Mouse (Mus musculus) MEL (cell line): ENCODE measurements at regions not wholly inside any gene's neighbourhood (a gene's known extent, or its start where the extent isn't known, plus 50 kb on each side); places are given as distances from the start of the nearest gene placed in this dataset.

Experiments
- DNase-seq: peaks from one replicate; pipeline ENCODE4 v3.0.0; 2011; ENCODE audit warnings: low read depth, low spot score
- H3K27ac ChIP-seq: 2 replicates; pipeline ENCODE4 v1.5.1; 2012; ENCODE audit warnings: low read depth, mild to moderate bottlenecking, control low read depth, low read length, moderate library complexity; ENCODE audit not compliant: control insufficient read depth
- H3K27me3 ChIP-seq, 2 experiments: fragments of 150-350 bp in 1 of 2; sonication (generic) in 1 of 2; 2 replicates each; pipeline ENCODE4 v1.6.1; 2012; ENCODE audit warnings: low read length in 2 of 2, mild to moderate bottlenecking in 2 of 2, improper control_type of control experiment in 1 of 2, moderate library complexity in 1 of 2; ENCODE audit not compliant: insufficient read depth in 2 of 2, control insufficient read depth in 1 of 2
- H3K36me3 ChIP-seq, 2 experiments: 2 replicates each; pipeline ENCODE4 v1.6.1; 2012 to 2014; ENCODE audit warnings: low read length in 2 of 2, improper control_type of control experiment in 1 of 2, inconsistent platforms in 1 of 2, mild to moderate bottlenecking in 1 of 2; ENCODE audit not compliant: insufficient read depth in 2 of 2, control insufficient read depth in 1 of 2
- H3K4me1 ChIP-seq, 2 experiments: fragments of 150-350 bp in 1 of 2; sonication (generic) in 1 of 2; 2 replicates each; pipeline ENCODE4 v1.6.1; 2012; ENCODE audit warnings: low read length in 2 of 2, improper control_type of control experiment in 1 of 2, mild to moderate bottlenecking in 1 of 2; ENCODE audit not compliant: insufficient read depth in 2 of 2, control insufficient read depth in 1 of 2
- H3K4me3 ChIP-seq, 2 experiments: fragments of 150-350 bp in 1 of 2; sonication (generic) in 1 of 2; 2 replicates each; pipeline ENCODE4 v1.5.1; 2012; ENCODE audit warnings: low read depth in 2 of 2, low read length in 2 of 2, mild to moderate bottlenecking in 2 of 2, moderate library complexity in 2 of 2, control low read depth in 1 of 2, improper control_type of control experiment in 1 of 2; ENCODE audit not compliant: control insufficient read depth in 1 of 2, insufficient read depth in 1 of 2
- H3K79me2 ChIP-seq: 2 replicates; pipeline ENCODE4 v1.6.1; 2012; ENCODE audit warnings: mild to moderate bottlenecking, low read length, moderate library complexity; ENCODE audit not compliant: control insufficient read depth, poor library complexity, insufficient read depth
- H3K9ac ChIP-seq: 2 replicates; pipeline ENCODE4 v1.6.1; 2012; ENCODE audit warnings: low read depth, mild to moderate bottlenecking, control low read depth, low read length, moderate library complexity; ENCODE audit not compliant: control insufficient read depth, poor library complexity, severe bottlenecking
- H3K9me3 ChIP-seq: fragments of 150-350 bp; sonication (generic); replicated peaks from 2 replicates; pipeline ENCODE4 v1.6.1; 2012; ENCODE audit warnings: mild to moderate bottlenecking, low read length, improper control_type of control experiment, moderate library complexity; ENCODE audit not compliant: insufficient read depth
- CHD1 ChIP-seq: IDR thresholded peaks from 2 replicates; pipeline ENCODE4 v1.6.1; 2012; ENCODE audit warnings: low read depth, mild to moderate bottlenecking, inconsistent platforms, low read length, improper control_type of control experiment
- CHD2 ChIP-seq: IDR thresholded peaks from 2 replicates; pipeline ENCODE4 v1.6.1; 2011; ENCODE audit warnings: low read length, improper control_type of control experiment
- CTCF ChIP-seq, 3 experiments: IDR thresholded peaks in 2 of 3; conservative IDR thresholded peaks in 1 of 3; 2 replicates each; pipeline ENCODE4 v1.5.1; 2011 to 2012; ENCODE audit warnings: low read length in 3 of 3, low read depth in 2 of 3, mild to moderate bottlenecking in 2 of 3, improper control_type of control experiment in 1 of 3, inconsistent platforms in 1 of 3, mixed read lengths in 1 of 3, moderate library complexity in 1 of 3; ENCODE audit not compliant: control insufficient read depth in 1 of 3, insufficient read depth in 1 of 3, poor library complexity in 1 of 3, severe bottlenecking in 1 of 3
- ETS1 ChIP-seq: IDR thresholded peaks from 2 replicates; pipeline ENCODE4 v1.6.1; 2012; ENCODE audit warnings: low read depth, mild to moderate bottlenecking, inconsistent platforms, low read length, improper control_type of control experiment, moderate library complexity
- GABPA ChIP-seq: IDR thresholded peaks from 2 replicates; pipeline ENCODE4 v1.6.1; 2012; ENCODE audit warnings: low read depth, mild to moderate bottlenecking, inconsistent platforms, low read length, improper control_type of control experiment, moderate library complexity
- GATA1 ChIP-seq: IDR thresholded peaks from 2 replicates; pipeline ENCODE4 v1.6.1; 2011; ENCODE audit warnings: low read depth, low read length, improper control_type of control experiment
- JUND ChIP-seq: IDR thresholded peaks from 2 replicates; pipeline ENCODE4 v1.6.1; 2011; ENCODE audit warnings: low read depth, mild to moderate bottlenecking, improper control_type of control experiment, low read length
- KAT2A ChIP-seq: conservative IDR thresholded peaks from 2 replicates; pipeline ENCODE4 v1.6.1; 2012; ENCODE audit warnings: low read depth, low read length, improper control_type of control experiment, inconsistent platforms
- MAX ChIP-seq: IDR thresholded peaks from 2 replicates; pipeline ENCODE4 v1.6.1; 2011; ENCODE audit warnings: low read length, improper control_type of control experiment
- MAZ ChIP-seq: IDR thresholded peaks from 2 replicates; pipeline ENCODE4 v1.6.1; 2012; ENCODE audit warnings: low read depth, mild to moderate bottlenecking, inconsistent platforms, low read length, improper control_type of control experiment
- MXI1 ChIP-seq: IDR thresholded peaks from 2 replicates; pipeline ENCODE4 v1.6.1; 2011; ENCODE audit warnings: mild to moderate bottlenecking, low read depth, low read length, improper control_type of control experiment
- MYB ChIP-seq: IDR thresholded peaks from 2 replicates; pipeline ENCODE4 v1.6.1; 2011; ENCODE audit warnings: mild to moderate bottlenecking, low read depth, low read length, improper control_type of control experiment
- MYC ChIP-seq: IDR thresholded peaks from 2 replicates; pipeline ENCODE4 v1.6.1; 2011; ENCODE audit warnings: low read depth, mild to moderate bottlenecking, low read length, improper control_type of control experiment, moderate library complexity
- NELFE ChIP-seq: IDR thresholded peaks from 2 replicates; pipeline ENCODE4 v1.6.1; 2011; ENCODE audit warnings: low read depth, low read length, improper control_type of control experiment
- NRF1 ChIP-seq: IDR thresholded peaks from 2 replicates; pipeline ENCODE4 v1.6.1; 2014; ENCODE audit warnings: low read depth, mild to moderate bottlenecking, inconsistent platforms, low read length, improper control_type of control experiment, moderate library complexity; ENCODE audit not compliant: poor library complexity, insufficient read depth, severe bottlenecking
- POLR2A ChIP-seq, 2 experiments: IDR thresholded peaks; 2 replicates each; pipeline ENCODE4 v1.6.1; 2011 to 2012; ENCODE audit warnings: low read length in 2 of 2, mild to moderate bottlenecking in 2 of 2, control low read depth in 1 of 2, improper control_type of control experiment in 1 of 2, low read depth in 1 of 2, moderate library complexity in 1 of 2; ENCODE audit not compliant: control insufficient read depth in 1 of 2, insufficient read depth in 1 of 2, poor library complexity in 1 of 2
- POLR2AphosphoS2 ChIP-seq: IDR thresholded peaks from 2 replicates; pipeline ENCODE4 v1.6.1; 2011; ENCODE audit warnings: low read length, improper control_type of control experiment
- POLR2AphosphoS5 ChIP-seq: IDR thresholded peaks from 2 replicates; pipeline ENCODE4 v1.6.1; 2012; ENCODE audit warnings: low read depth, borderline replicate concordance, mild to moderate bottlenecking, inconsistent platforms, low read length, moderate library complexity, mixed read lengths
- RAD21 ChIP-seq: IDR thresholded peaks from 2 replicates; pipeline ENCODE4 v1.6.1; 2011; ENCODE audit warnings: mild to moderate bottlenecking, low read depth, low read length, improper control_type of control experiment
- SIN3A ChIP-seq: IDR thresholded peaks from 2 replicates; pipeline ENCODE4 v1.6.1; 2012; ENCODE audit warnings: low read length, improper control_type of control experiment, inconsistent platforms
- SMC3 ChIP-seq: IDR thresholded peaks from 2 replicates; pipeline ENCODE4 v1.6.1; 2011; ENCODE audit warnings: low read depth, low read length, improper control_type of control experiment
- TBP ChIP-seq: IDR thresholded peaks from 2 replicates; pipeline ENCODE4 v1.8.0; 2011; ENCODE audit warnings: low read depth, low read length, improper control_type of control experiment
- TCF12 ChIP-seq: IDR thresholded peaks from 2 replicates; pipeline ENCODE4 v1.6.1; 2014; ENCODE audit warnings: low read depth, mild to moderate bottlenecking, inconsistent platforms, low read length, improper control_type of control experiment, moderate library complexity
- USF1 ChIP-seq: IDR thresholded peaks from 2 replicates; pipeline ENCODE4 v1.6.1; 2014; ENCODE audit warnings: low read depth, mild to moderate bottlenecking, inconsistent platforms, low read length, improper control_type of control experiment, moderate library complexity
- USF2 ChIP-seq, 2 experiments: IDR thresholded peaks; 2 replicates each; pipeline ENCODE4 v1.6.1; 2011 to 2012; ENCODE audit warnings: improper control_type of control experiment in 2 of 2, low read length in 2 of 2, borderline replicate concordance in 1 of 2, inconsistent platforms in 1 of 2, low read depth in 1 of 2, mild to moderate bottlenecking in 1 of 2; ENCODE audit not compliant: insufficient read depth in 1 of 2
- ZKSCAN1 ChIP-seq: IDR thresholded peaks from 2 replicates; pipeline ENCODE4 v1.6.1; 2012; ENCODE audit warnings: low read depth, mild to moderate bottlenecking, inconsistent platforms, low read length, improper control_type of control experiment, moderate library complexity
- ZMIZ1 ChIP-seq: IDR thresholded peaks from 2 replicates; pipeline ENCODE4 v1.6.1; 2012; ENCODE audit warnings: low read depth, mild to moderate bottlenecking, inconsistent platforms, low read length, improper control_type of control experiment, moderate library complexity

DNA sequence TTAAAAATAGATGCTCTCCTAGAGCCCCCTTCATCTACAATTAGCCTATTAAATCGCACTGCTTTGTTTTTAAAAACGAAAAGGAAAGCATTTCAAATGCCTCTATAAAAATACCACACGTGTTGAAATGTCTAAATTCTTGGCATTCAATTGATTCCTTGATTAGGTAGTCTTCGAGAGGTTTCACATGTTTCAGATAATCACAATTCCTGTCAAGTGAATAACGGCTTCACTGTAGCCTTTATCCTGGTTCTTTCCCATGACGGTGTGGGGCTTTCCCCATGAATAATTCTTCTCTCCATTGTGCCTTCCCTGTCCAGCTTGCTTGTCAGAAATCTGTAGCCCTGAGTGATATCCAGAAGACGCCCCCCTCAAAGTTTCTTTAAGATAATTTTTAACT, 122.1 kb downstream of the Gm11146 start:
- no peak for DNase-seq
- H3K4me3 ChIP-seq: no peak overlapping the region
- H3K9ac ChIP-seq: no peak overlapping the region
- TF ChIP-seq MYC: no peak
- TF ChIP-seq USF1: no peak
- TF ChIP-seq KAT2A: no peak
- no peak for TF ChIP-seq MAX
- no peak for TF ChIP-seq RAD21
- no peak for TF ChIP-seq MYB
- no peak for TF ChIP-seq CTCF (IDR thresholded peaks at IDR 0.05 in 2 of 3, conservative IDR thresholded peaks at IDR 0.05 in 1 of 3; ENCODE audit: control insufficient read depth in 1 of 3, insufficient read depth in 1 of 3, low read depth in 2 of 3, low read length in 3 of 3, poor library complexity in 1 of 3, severe bottlenecking in 1 of 3)
- no peak for TF ChIP-seq TBP
- no peak for TF ChIP-seq POLR2A (IDR thresholded peaks at IDR 0.05; ENCODE audit: control insufficient read depth in 1 of 2, insufficient read depth in 1 of 2, low read depth in 1 of 2, low read length in 2 of 2, poor library complexity in 1 of 2)
- TF ChIP-seq MXI1: no peak
- TF ChIP-seq SIN3A: no peak
- no peak for TF ChIP-seq SMC3
- TF ChIP-seq JUND: no peak
- TF ChIP-seq GATA1: no peak
- TF ChIP-seq POLR2AphosphoS2: no peak
- no peak for TF ChIP-seq ZKSCAN1
- no peak for TF ChIP-seq NELFE
- H3K9me3 ChIP-seq: no peaks in the 10 kb centered on the region
- H3K27ac ChIP-seq: no peak overlapping the region
- no peaks in the 10 kb centered on the region for H3K27me3 ChIP-seq
- no peaks in the 10 kb centered on the region for H3K4me1 ChIP-seq
- no peaks in the 10 kb centered on the region for H3K79me2 ChIP-seq
- no peaks in the 10 kb centered on the region for H3K36me3 ChIP-seq

DNA sequence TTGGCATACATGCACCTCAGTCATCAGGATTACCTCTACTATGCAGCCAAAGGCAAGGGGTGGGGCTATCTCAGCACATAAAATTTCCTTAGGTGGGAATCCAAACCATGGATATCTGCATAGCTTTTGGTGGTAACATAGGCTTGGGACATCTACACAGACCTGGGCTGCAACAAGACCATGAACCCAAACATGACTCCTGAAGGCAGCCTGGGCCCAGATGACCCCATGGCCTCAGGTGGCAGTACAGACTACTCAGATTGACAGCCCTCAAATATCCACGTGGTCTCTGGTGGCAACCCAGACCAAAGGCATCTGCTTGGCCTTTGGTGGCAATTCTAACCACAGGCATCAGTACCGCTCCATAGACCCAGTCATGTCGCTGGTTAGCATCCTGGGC, 130.0 kb downstream of the Gm11146 start:
- DNase-seq: no peak
- no peak overlapping the region for H3K9ac ChIP-seq
- no peaks in the 10 kb centered on the region for H3K9me3 ChIP-seq
- H3K79me2 ChIP-seq: no peaks in the 10 kb centered on the region
- no peaks in the 10 kb centered on the region for H3K27me3 ChIP-seq
- no peak overlapping the region for H3K27ac ChIP-seq
- H3K4me1 ChIP-seq: no peaks in the 10 kb centered on the region
- no peak for TF ChIP-seq CHD1
- no peak for TF ChIP-seq CTCF (IDR thresholded peaks at IDR 0.05 in 2 of 3, conservative IDR thresholded peaks at IDR 0.05 in 1 of 3; ENCODE audit: control insufficient read depth in 1 of 3, insufficient read depth in 1 of 3, low read depth in 2 of 3, low read length in 3 of 3, poor library complexity in 1 of 3, severe bottlenecking in 1 of 3)
- TF ChIP-seq SMC3: no peak
- H3K36me3 ChIP-seq: no peaks in the 10 kb centered on the region
- H3K4me3 ChIP-seq: no peak overlapping the region

DNA sequence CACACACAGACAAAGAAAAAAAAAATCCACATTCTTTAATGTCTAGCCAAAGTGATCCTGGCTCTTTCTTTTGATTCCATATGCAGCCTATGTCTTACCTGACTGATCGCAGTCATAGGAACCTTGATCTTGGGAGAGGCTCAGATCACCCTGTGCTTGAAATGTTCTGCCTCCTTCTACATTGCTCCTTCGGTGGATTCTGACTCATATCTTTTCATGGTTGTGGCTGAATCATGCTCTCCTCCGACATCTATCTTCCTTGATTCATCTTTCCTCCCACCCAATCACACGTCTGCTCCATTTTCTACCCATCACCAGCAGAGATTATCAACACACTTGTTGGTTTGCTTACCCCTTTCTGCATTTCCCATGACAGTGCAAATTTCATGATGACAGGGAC, 132.0 kb downstream of the Gm11146 start:
- H3K4me3 ChIP-seq: no peak overlapping the region
- H3K27me3 ChIP-seq: no peaks in the 10 kb centered on the region
- no peak for DNase-seq
- no peaks in the 10 kb centered on the region for H3K79me2 ChIP-seq
- H3K36me3 ChIP-seq: no peaks in the 10 kb centered on the region
- no peak overlapping the region for H3K9ac ChIP-seq
- no peaks in the 10 kb centered on the region for H3K4me1 ChIP-seq
- H3K27ac ChIP-seq: no peak overlapping the region
- H3K9me3 ChIP-seq: no peaks in the 10 kb centered on the region
- TF ChIP-seq KAT2A (no peak), TCF12 (no peak), GATA1 (no peak), JUND (no peak), ETS1 (no peak), POLR2AphosphoS5 (no peak), CHD2 (no peak), MAZ (no peak), USF2 (IDR thresholded peaks at IDR 0.05; ENCODE audit: borderline replicate concordance in 1 of 2, insufficient read depth in 1 of 2, low read depth in 1 of 2, low read length in 2 of 2) (no peak), GABPA (no peak), USF1 (no peak), NELFE (no peak), MYB (no peak), SIN3A (no peak), ZMIZ1 (no peak), CTCF (IDR thresholded peaks at IDR 0.05 in 2 of 3, conservative IDR thresholded peaks at IDR 0.05 in 1 of 3; ENCODE audit: control insufficient read depth in 1 of 3, insufficient read depth in 1 of 3, low read depth in 2 of 3, low read length in 3 of 3, poor library complexity in 1 of 3, severe bottlenecking in 1 of 3) (no peak), NRF1 (no peak)
